Mouse (Mus musculus) embryonic facial prominence, embryonic 11.5 days (tissue): ENCODE data around the gene Try4. TPM values are rescaled to one million over a fixed set of nuclear protein-coding genes. Genes with fewer than 3 reads are reported as not detected.
"Not testable (repeated sequence)": the region's sequence is repeated elsewhere in the genome, so short reads cannot be mapped to it uniquely, and the experiment has no call there.

Source experiments
- ATAC-seq: fragments of 200-750 bp; cut with Nextera tagmentation; replicated peaks from 2 replicates; pipeline ENCODE4 v1.8.0; 2017; ENCODE audit warnings: low read depth; ENCODE audit not compliant: insufficient number of reproducible peaks, low FRiP score, low TSS enrichment
- DNase-seq: peaks from one replicate; pipeline ENCODE4 v3.0.0-alpha.2; 2015; ENCODE audit warnings: low spot score
- H3K27ac ChIP-seq: fragments of 300-500 bp; sonication (generic); replicated peaks from 2 replicates; pipeline ENCODE4 v1.5.1; 2014; ENCODE audit warnings: mild to moderate bottlenecking, low read depth, low read length, control low read depth
- H3K27me3 ChIP-seq: fragments of 300-500 bp; sonication (generic); 2 replicates; pipeline ENCODE4 v1.6.1; 2014; ENCODE audit warnings: mild to moderate bottlenecking, low read length, moderate library complexity, mixed read lengths; ENCODE audit not compliant: control insufficient read depth, insufficient read depth
- H3K36me3 ChIP-seq: fragments of 300-500 bp; sonication (generic); replicated peaks from 2 replicates; pipeline ENCODE4 v1.6.1; 2014; ENCODE audit warnings: low read depth, mild to moderate bottlenecking, low read length, moderate library complexity, mixed read lengths; ENCODE audit not compliant: control insufficient read depth, insufficient read depth
- H3K4me1 ChIP-seq: fragments of 300-500 bp; sonication (generic); 2 replicates; pipeline ENCODE4 v1.6.1; 2014; ENCODE audit warnings: low read length, mixed read lengths; ENCODE audit not compliant: control insufficient read depth, insufficient read depth
- H3K4me2 ChIP-seq: fragments of 300-500 bp; sonication (generic); 2 replicates; pipeline ENCODE4 v1.6.1; 2014; ENCODE audit warnings: low read depth, mild to moderate bottlenecking, control low read depth, low read length, moderate library complexity
- H3K4me3 ChIP-seq: fragments of 300-500 bp; sonication (generic); 2 replicates; pipeline ENCODE4 v1.5.1; 2014; ENCODE audit warnings: low read depth, low read length, control low read depth
- H3K9ac ChIP-seq: fragments of 300-500 bp; sonication (generic); replicated peaks from 2 replicates; pipeline ENCODE4 v1.6.1; 2014; ENCODE audit warnings: mild to moderate bottlenecking, control low read depth, low read length
- H3K9me3 ChIP-seq: fragments of 300-500 bp; sonication (generic); replicated peaks from 2 replicates; pipeline ENCODE4 v1.6.1; 2016; ENCODE audit warnings: mild to moderate bottlenecking, low read length, inconsistent platforms, mixed read lengths; ENCODE audit not compliant: control insufficient read depth
- whole genome bisulfite sequencing: fragments of 180-500 bp; shearing (Covaris S2); extraction: QIAGEN DNeasy Blood & Tissue Kit; methylation state at CpG from one replicate; pipeline ENCODE4 v1.1.7; 2014; 5-methylcytosine and 5-hydroxymethylcytosine counted together
- polyA plus RNA-seq: library from polyadenylated mRNA; unstranded; fragments of >200 nt; fragmentation: Nextera tagmentation; extraction: Ambion mirVana; gene quantifications from 2 replicates; pipeline ENCODE4 v1.2.1, GENCODE M21; 2014

The Try4 gene
- not detected in 2 replicates for polyA plus RNA-seq

DNA sequence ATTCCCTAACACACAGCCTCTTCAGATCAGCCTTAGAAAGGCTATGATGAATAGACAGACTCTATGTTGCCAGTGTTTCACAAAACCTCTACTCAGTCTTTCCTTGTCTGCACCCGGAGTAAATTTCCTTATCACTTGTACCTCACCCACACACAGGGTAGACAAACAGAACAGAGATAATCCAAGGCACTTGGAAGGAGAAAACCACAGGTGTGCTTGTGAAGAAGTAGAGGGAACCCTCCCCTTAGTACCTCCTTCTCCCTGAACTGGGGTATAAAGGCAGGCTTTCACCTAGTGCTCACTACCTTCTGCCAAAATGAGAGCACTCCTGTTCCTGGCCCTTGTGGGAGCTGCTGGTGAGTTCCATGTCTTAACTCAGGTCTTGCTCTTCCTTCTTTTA, at the start of gene Try4:
TSS of gene Try4 (plus strand) at position 301 of the 400 bp plus-strand sequence.
- 92% methylated on average over 1 of the region's 1 CpGs for WGBS
- H3K9ac ChIP-seq, result no peak within 1 kb of the TSS
- H3K27ac ChIP-seq, result no peak within 1 kb of the TSS
- DNase-seq (no peak), ATAC-seq (no peak)
- no peaks in the 10 kb centered on the region for H3K27me3 ChIP-seq
- H3K36me3 ChIP-seq, result no peaks in the 10 kb centered on the region
- H3K4me1 ChIP-seq, result no peaks in the 10 kb centered on the region
- no peak within 1 kb of the TSS for H3K4me3 ChIP-seq
- H3K4me2 ChIP-seq, result no peak within 1 kb of the TSS
- no peaks in the 10 kb centered on the region for H3K9me3 ChIP-seq

DNA sequence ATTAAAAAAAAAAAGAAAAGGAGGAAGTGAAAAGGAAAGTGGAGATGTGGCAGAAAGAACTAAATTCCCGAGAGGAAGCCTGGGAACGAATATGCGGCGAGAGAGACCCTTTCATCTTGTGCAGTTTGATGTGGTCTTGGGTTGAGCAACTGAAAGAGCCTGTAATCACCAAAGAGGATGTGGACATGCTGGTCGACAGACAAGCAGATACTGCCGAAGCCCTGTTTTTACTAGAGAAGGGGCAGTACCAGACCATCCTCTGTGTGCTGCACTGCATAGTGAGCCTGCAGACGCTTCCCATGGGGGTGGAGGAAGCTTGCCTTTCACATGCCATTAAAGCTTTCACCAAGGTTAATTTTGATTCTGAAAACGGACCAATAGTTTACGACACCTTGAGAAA, 48.8 kb upstream of the Try4 start:
- not testable (repeated sequence) for H3K4me1 ChIP-seq, H3K9ac ChIP-seq, ATAC-seq, H3K4me2 ChIP-seq, H3K36me3 ChIP-seq, DNase-seq, H3K27me3 ChIP-seq, H3K4me3 ChIP-seq, H3K27ac ChIP-seq, H3K9me3 ChIP-seq
- 87% methylated on average over 9 of the region's 9 CpGs for WGBS

DNA sequence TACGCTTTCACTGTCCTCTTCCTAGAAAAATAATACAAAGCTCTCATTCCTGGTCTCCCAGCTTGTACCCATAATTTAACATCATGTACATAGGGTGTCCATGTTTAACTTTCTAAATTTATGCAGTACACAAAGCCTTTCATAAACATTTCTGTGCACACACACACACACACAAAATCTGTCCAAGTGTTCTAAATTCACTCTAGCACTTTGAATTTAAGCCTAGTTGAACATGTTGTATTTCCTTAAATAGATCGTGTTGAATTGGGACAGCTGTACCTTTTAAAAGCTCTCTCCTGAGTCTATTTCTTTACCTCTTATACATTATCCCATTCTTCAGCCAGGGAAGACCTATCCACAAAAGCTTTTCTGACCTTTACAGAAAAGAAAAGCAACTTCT, 45.6 kb upstream of the Try4 start:
- H3K27ac ChIP-seq, result no peak overlapping the region
- H3K4me2 ChIP-seq, result no peak overlapping the region
- no peak overlapping the region for H3K9ac ChIP-seq
- H3K4me3 ChIP-seq, result no peak overlapping the region
- DNase-seq, result no peak
- H3K9me3 ChIP-seq, result no peaks in the 10 kb centered on the region
- H3K27me3 ChIP-seq, result no peaks in the 10 kb centered on the region
- H3K36me3 ChIP-seq, result no peaks in the 10 kb centered on the region
- no peaks in the 10 kb centered on the region for H3K4me1 ChIP-seq
- 82% methylated on average over 2 of the region's 2 CpGs for WGBS
- no peak for ATAC-seq

DNA sequence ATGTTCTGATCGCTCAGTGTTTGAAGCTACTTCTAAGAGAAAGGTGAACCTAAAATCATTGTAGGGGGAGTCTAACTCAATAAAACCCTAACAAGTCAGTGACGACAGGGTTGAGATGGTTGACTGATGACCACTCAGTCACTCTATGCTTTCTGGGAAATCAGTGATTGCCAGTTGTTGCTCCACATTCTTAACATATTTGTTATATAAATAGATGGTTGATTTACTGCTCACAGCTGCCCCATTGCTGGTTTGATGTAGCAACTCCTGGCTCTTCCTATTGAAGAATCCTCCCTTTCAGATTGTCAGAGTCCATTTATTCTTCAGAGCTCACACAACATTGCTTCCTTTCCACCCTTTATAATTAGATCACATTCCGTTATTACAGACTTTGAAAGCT, 44.6 kb upstream of the Try4 start:
- DNase-seq, result no peak
- Histone ChIP-seq H3K4me1 (no peaks in the 10 kb centered on the region), H3K9me3 (no peaks in the 10 kb centered on the region), H3K27me3 (no peaks in the 10 kb centered on the region), H3K4me3 (no peak overlapping the region), H3K27ac (no peak overlapping the region), H3K9ac (no peak overlapping the region), H3K36me3 (no peaks in the 10 kb centered on the region), H3K4me2 (no peak overlapping the region)
- WGBS, result 79% methylated on average over 3 of the region's 3 CpGs
- ATAC-seq, result no peak

DNA sequence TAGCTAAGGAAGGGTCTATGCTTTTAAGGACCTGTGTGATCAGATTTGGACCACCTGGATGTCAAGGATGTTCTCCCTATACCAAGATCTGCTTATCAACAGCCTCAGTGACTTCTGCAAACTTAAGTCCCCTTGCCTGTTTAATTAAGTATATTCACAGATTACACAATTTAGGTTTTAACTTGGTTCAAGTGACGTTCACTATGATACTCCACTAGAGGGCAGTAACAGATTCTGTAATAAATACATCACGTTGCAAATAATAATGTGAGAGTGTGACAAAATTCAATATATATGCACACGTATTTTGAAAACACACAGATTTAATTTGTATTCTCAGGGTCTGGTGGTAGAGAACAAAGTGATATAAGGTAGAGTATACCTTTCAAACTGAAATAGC, 39.3 kb upstream of the Try4 start:
- WGBS, result 54% methylated on average over 3 of the region's 3 CpGs
- ATAC-seq, result no peak
- no peaks in the 10 kb centered on the region for H3K36me3 ChIP-seq
- no peak overlapping the region for H3K27ac ChIP-seq
- H3K4me3 ChIP-seq, result no peak overlapping the region
- H3K9ac ChIP-seq, result no peak overlapping the region
- no peak overlapping the region for H3K4me2 ChIP-seq
- DNase-seq, result no peak
- H3K27me3 ChIP-seq, result no peaks in the 10 kb centered on the region
- H3K4me1 ChIP-seq, result no peaks in the 10 kb centered on the region
- no peaks in the 10 kb centered on the region for H3K9me3 ChIP-seq

DNA sequence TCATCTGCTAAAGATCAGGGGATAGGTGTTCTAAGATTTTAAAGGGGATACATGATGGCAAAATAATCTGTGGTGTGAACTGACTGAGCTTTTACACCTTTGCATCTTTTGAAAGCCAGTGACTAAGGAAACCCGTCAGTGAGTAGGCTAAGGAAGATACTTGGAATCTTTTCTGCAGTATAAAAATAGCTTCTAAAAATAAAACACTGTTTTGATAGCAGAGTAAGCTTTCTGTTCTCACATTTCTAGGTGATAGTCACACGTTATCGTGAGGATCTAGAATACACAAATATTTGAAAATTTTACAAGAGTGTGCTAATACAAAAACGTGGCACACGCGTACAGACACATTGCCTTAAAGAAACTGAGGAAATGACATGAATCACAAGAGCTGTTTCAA, 35.9 kb upstream of the Try4 start:
- no peak for DNase-seq
- ATAC-seq, result no peak
- Histone ChIP-seq H3K9ac (no peak overlapping the region), H3K4me1 (no peaks in the 10 kb centered on the region), H3K36me3 (no peaks in the 10 kb centered on the region), H3K27ac (no peak overlapping the region), H3K27me3 (no peaks in the 10 kb centered on the region), H3K4me3 (no peak overlapping the region), H3K4me2 (no peak overlapping the region), H3K9me3 (no peaks in the 10 kb centered on the region)
- WGBS, result 81% methylated on average over 6 of the region's 6 CpGs

DNA sequence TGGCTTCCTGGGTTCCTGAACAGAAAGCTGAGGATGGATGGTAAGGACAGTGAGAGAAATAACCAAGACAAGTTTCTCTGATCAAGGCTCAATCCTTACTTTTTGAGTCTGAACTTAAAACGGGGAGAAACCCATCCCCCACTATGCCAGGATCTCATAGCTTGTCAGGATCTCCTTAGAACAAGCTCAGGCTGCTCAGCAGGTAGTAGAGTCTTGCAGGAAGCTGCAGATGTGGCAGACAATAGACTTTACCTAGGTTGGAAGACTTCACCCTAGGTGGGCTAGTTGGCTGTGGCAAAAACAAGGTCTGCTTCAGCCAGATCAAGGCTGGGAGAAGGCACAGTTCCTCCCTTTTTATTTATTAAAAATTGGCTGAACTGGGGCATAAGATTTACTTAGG, 3.8 kb upstream of the Try4 start:
- no peaks in the 10 kb centered on the region for H3K9me3 ChIP-seq
- H3K4me2 ChIP-seq, result no peak overlapping the region
- H3K4me1 ChIP-seq, result no peaks in the 10 kb centered on the region
- DNase-seq (no peak), ATAC-seq (no peak)
- H3K27me3 ChIP-seq, result no peaks in the 10 kb centered on the region
- no peak overlapping the region for H3K9ac ChIP-seq
- no peaks in the 10 kb centered on the region for H3K36me3 ChIP-seq
- WGBS, result 8% methylated on average over 1 of the region's 1 CpGs
- H3K4me3 ChIP-seq, result no peak overlapping the region
- no peak overlapping the region for H3K27ac ChIP-seq

DNA sequence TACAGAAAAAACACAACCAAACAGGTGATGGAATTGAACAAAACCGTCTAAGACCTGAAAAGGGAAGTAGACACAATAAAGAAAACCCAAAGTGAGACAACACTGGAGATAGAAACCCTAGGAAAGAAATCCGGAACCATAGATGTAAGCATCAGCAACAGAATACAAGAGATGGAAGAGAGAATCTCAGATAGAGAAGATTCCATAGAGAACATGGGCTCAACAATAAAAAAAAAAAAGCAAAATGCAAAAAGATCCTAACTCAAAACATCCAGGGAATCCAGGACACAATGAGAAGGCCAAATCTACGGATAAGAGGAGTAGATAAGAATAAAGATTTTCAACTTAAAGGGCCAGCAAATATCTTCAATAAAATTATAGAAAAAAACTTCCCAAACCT, 14.7 kb downstream of the Try4 start, which contains the start of gene Try5:
TSS of gene Try5 (minus strand) at position 101 of the 400 bp plus-strand sequence.
- not testable (repeated sequence) for H3K4me2 ChIP-seq, ATAC-seq, H3K4me3 ChIP-seq, H3K27me3 ChIP-seq, H3K9ac ChIP-seq, H3K27ac ChIP-seq, H3K9me3 ChIP-seq, DNase-seq, H3K36me3 ChIP-seq, H3K4me1 ChIP-seq
- WGBS, result 72% methylated on average over 3 of the region's 3 CpGs
